Mouse (Mus musculus): Measurements from ENCODE around the gene Aloxe3. TPM values are rescaled to one million over a fixed set of nuclear protein-coding genes. Genes with fewer than 3 reads are reported as not detected.

The Aloxe3 gene
- total RNA-seq, 2 experiments from 2014 or later: 0.18 TPM; not detected in 1

- peak; percentile 60 for ATAC-seq (ENCODE audit: poor library complexity, severe bottlenecking)
Measured at GRCm38 (mm10) chr11:69094697-69095429, 30.8 kb upstream of the Aloxe3 start, which contains the start of gene Per1. Gene Per1 (plus strand): TSS chr11:69095217.

GRCm38 (mm10) chr11:69095511-69096231 is 30.0 kb upstream of the Aloxe3 start:
- ATAC-seq (ENCODE audit: poor library complexity, severe bottlenecking): no peak

GRCm38 (mm10) chr11:69096360-69096986 is 29.2 kb upstream of the Aloxe3 start:
- ATAC-seq (ENCODE audit: poor library complexity, severe bottlenecking): no peak

- peak; percentile 30 for ATAC-seq (ENCODE audit: poor library complexity, severe bottlenecking)
Measured at GRCm38 (mm10) chr11:69096987-69097900, 28.5 kb upstream of the Aloxe3 start.

GRCm38 (mm10) chr11:69098039-69098761 is 27.5 kb upstream of the Aloxe3 start:
- ATAC-seq (ENCODE audit: poor library complexity, severe bottlenecking): no peak

GRCm38 (mm10) chr11:69098762-69099091 is 27.0 kb upstream of the Aloxe3 start:
- ATAC-seq (ENCODE audit: poor library complexity, severe bottlenecking): peak; percentile 48

GRCm38 (mm10) chr11:69099177-69099914 is 26.4 kb upstream of the Aloxe3 start:
- no peak for ATAC-seq (ENCODE audit: poor library complexity, severe bottlenecking)

- peak; percentile 48 for ATAC-seq (ENCODE audit: poor library complexity, severe bottlenecking)
Measured at GRCm38 (mm10) chr11:69099915-69100345, 25.8 kb upstream of the Aloxe3 start.

- no peak for ATAC-seq (ENCODE audit: poor library complexity, severe bottlenecking)
Measured at GRCm38 (mm10) chr11:69100639-69101360, 24.9 kb upstream of the Aloxe3 start.

GRCm38 (mm10) chr11:69101604-69102402 is 23.9 kb upstream of the Aloxe3 start:
- no peak for ATAC-seq (ENCODE audit: poor library complexity, severe bottlenecking)

- ATAC-seq (ENCODE audit: poor library complexity, severe bottlenecking): no peak
Measured at GRCm38 (mm10) chr11:69102403-69102725, 23.3 kb upstream of the Aloxe3 start.

- ATAC-seq (ENCODE audit: poor library complexity, severe bottlenecking): no peak
Measured at GRCm38 (mm10) chr11:69103121-69103520, 22.6 kb upstream of the Aloxe3 start.

- ATAC-seq (ENCODE audit: poor library complexity, severe bottlenecking): no peak
Measured at GRCm38 (mm10) chr11:69103531-69104435, 21.9 kb upstream of the Aloxe3 start.

- no peak for ATAC-seq (ENCODE audit: poor library complexity, severe bottlenecking)
Measured at GRCm38 (mm10) chr11:69104487-69104886, 21.2 kb upstream of the Aloxe3 start.

GRCm38 (mm10) chr11:69105227-69105626 is 20.5 kb upstream of the Aloxe3 start:
- no peak for ATAC-seq (ENCODE audit: poor library complexity, severe bottlenecking)

GRCm38 (mm10) chr11:69105796-69106195 is 19.9 kb upstream of the Aloxe3 start:
- ATAC-seq (ENCODE audit: poor library complexity, severe bottlenecking): no peak

- ATAC-seq (ENCODE audit: poor library complexity, severe bottlenecking): no peak
Measured at GRCm38 (mm10) chr11:69106299-69106698, 19.4 kb upstream of the Aloxe3 start.
